In genomic region chr9:121822585-121822991, GRCm38 (mm10) we compare ENCODE assay signal across 9 mouse cellular contexts. TPM values are rescaled to one million over a fixed set of nuclear protein-coding genes. Genes with fewer than 3 reads are reported as not detected.
DNase-seq lines count a peak whose midpoint lies in the region; ATAC-seq lines count a peak whose summit lies in the region.
"Had no signal": no experiment of that assay in that cellular context is flagged by ENCODE, and none has a peak within 500 bp of the region (broad histone marks: within the 10 kb centered on the region; RNA-seq: fewer than 3 reads in every experiment).

No protein-coding gene starts in this region.

- no peak overlapping the region for H3K4me2 ChIP-seq in kidney, embryonic 16.5 days (replicated peaks; ENCODE audit: low read depth, low read length)
- H3K4me2 ChIP-seq in hindbrain, embryonic 14.5 days (replicated peaks): no peak overlapping the region
- no peak overlapping the region for H3K4me2 ChIP-seq in midbrain, embryonic 12.5 days (replicated peaks)
- H3K4me2 ChIP-seq: embryonic facial prominence, embryonic 13.5 days had no signal

- WGBS in kidney, embryonic 16.5 days: 70% methylated on average over 6 of the region's 6 CpGs
- WGBS in hindbrain, embryonic 14.5 days: 44% methylated on average over 6 of the region's 6 CpGs
- WGBS in midbrain, embryonic 12.5 days: 79% methylated on average over 6 of the region's 6 CpGs

- no peaks in the 10 kb centered on the region for H3K27me3 ChIP-seq in kidney, embryonic 16.5 days (ENCODE audit: insufficient read depth, low read length)
- H3K27me3 ChIP-seq in hindbrain, embryonic 14.5 days (ENCODE audit: control insufficient read depth, insufficient read depth, low read length): no peaks in the 10 kb centered on the region
- H3K27me3 ChIP-seq in midbrain, embryonic 12.5 days: no peaks in the 10 kb centered on the region
- H3K27me3 ChIP-seq: embryonic facial prominence, embryonic 13.5 days had no signal

- H3K4me1 ChIP-seq in kidney, embryonic 16.5 days (ENCODE audit: insufficient read depth, low read length): no peaks in the 10 kb centered on the region
- H3K4me1 ChIP-seq in hindbrain, embryonic 14.5 days (replicated peaks; ENCODE audit: control insufficient read depth, insufficient read depth, low read length): peaks cover 10% of the 10 kb centered on the region; the same call in 1 of the 2 replicates
- peaks cover 6% of the 10 kb centered on the region; the same call in 1 of the 2 replicates for H3K4me1 ChIP-seq in midbrain, embryonic 12.5 days

- ATAC-seq in kidney, embryonic 16.5 days (ENCODE audit: low FRiP score, low TSS enrichment): no peak
- ATAC-seq in hindbrain, embryonic 14.5 days (ENCODE audit: low FRiP score): peak; percentile 79
- 0 out of 2 replicates have a peak, but pooled peaks have one; percentile 12 for ATAC-seq in midbrain, embryonic 12.5 days (ENCODE audit: low FRiP score, low read depth)

- H3K9ac ChIP-seq in kidney, embryonic 16.5 days (replicated peaks; ENCODE audit: low read length): no peak overlapping the region
- H3K9ac ChIP-seq in hindbrain, embryonic 14.5 days: 0 out of 2 replicates have a peak overlapping the region, but pooled peaks have one; percentile 20
- H3K9ac ChIP-seq in midbrain, embryonic 12.5 days (replicated peaks): no peak overlapping the region
- H3K9ac ChIP-seq: embryonic facial prominence, embryonic 13.5 days had no signal

- DNase-seq in kidney, adult 11 months: peak; percentile 51
- peak; percentile 68 for DNase-seq in cerebellum, adult 9-11 months
- DNase-seq in hindbrain, embryonic 14.5 days (ENCODE audit: low spot score): peak; percentile 44
- no peak for DNase-seq in ovary, postnatal 36 days (ENCODE audit: low spot score)
- DNase-seq in spleen, postnatal 36 days (ENCODE audit: low spot score in 2 of 2): no peak
- DNase-seq in liver: no peak

- no peak overlapping the region for H3K4me3 ChIP-seq in kidney, embryonic 16.5 days (ENCODE audit: low read length)
- H3K4me3 ChIP-seq in hindbrain, embryonic 14.5 days (replicated peaks; ENCODE audit: low read length): no peak overlapping the region
- no peak overlapping the region for H3K4me3 ChIP-seq in midbrain, embryonic 12.5 days
- H3K4me3 ChIP-seq: embryonic facial prominence, embryonic 13.5 days had no signal

- H3K36me3 ChIP-seq in kidney, embryonic 16.5 days (ENCODE audit: insufficient read depth, low read length): no peaks in the 10 kb centered on the region
- no peaks in the 10 kb centered on the region for H3K36me3 ChIP-seq in hindbrain, embryonic 14.5 days (replicated peaks; ENCODE audit: control insufficient read depth, insufficient read depth)
- H3K36me3 ChIP-seq in midbrain, embryonic 12.5 days: no peaks in the 10 kb centered on the region
- H3K36me3 ChIP-seq: embryonic facial prominence, embryonic 13.5 days had no signal

- H3K27ac ChIP-seq in kidney, embryonic 16.5 days (ENCODE audit: low read length): no peak overlapping the region
- H3K27ac ChIP-seq in hindbrain, embryonic 14.5 days: peak overlapping the region; percentile 70
- H3K27ac ChIP-seq in midbrain, embryonic 12.5 days (replicated peaks): no peak overlapping the region
- H3K27ac ChIP-seq: embryonic facial prominence, embryonic 13.5 days had no signal

- H3K9me3 ChIP-seq in kidney, embryonic 16.5 days (ENCODE audit: low read length): no peaks in the 10 kb centered on the region
- H3K9me3 ChIP-seq in hindbrain, embryonic 14.5 days (ENCODE audit: control insufficient read depth, low read length): no peaks in the 10 kb centered on the region
- no peaks in the 10 kb centered on the region for H3K9me3 ChIP-seq in midbrain, embryonic 12.5 days
- H3K9me3 ChIP-seq: embryonic facial prominence, embryonic 13.5 days had no signal

RNA-seq across cellular contexts. Expression of gene Ccdc13, which starts 16.7 kb away (rescaled TPM):
- polyA plus RNA-seq in kidney, embryonic 16.5 days (2015; fragmentation: Nextera tagmentation; extraction: Ambion mirVana): 0.58 and 0.71 TPM in 2 replicates
- 1.9 and 2.2 TPM in 2 replicates for polyA plus RNA-seq in hindbrain, embryonic 14.5 days (2014; fragmentation: Nextera tagmentation; extraction: Ambion mirVana)
- 3.2 and 4.3 TPM in 2 replicates for polyA plus RNA-seq in midbrain, embryonic 12.5 days (2016; fragmentation: Nextera tagmentation; extraction: Ambion mirVana)

RNA-seq across cellular contexts. Expression of gene Hhatl, which starts 30.3 kb away (rescaled TPM):
- 0.50 and 0.56 TPM in 2 replicates for polyA plus RNA-seq in kidney, embryonic 16.5 days (2015; fragmentation: Nextera tagmentation; extraction: Ambion mirVana)
- polyA plus RNA-seq in hindbrain, embryonic 14.5 days (2014; fragmentation: Nextera tagmentation; extraction: Ambion mirVana): 0.31 TPM in 1 of 2 replicates, not detected in the other
- polyA plus RNA-seq in midbrain, embryonic 12.5 days (2016; fragmentation: Nextera tagmentation; extraction: Ambion mirVana): not detected in 2 replicates

RNA-seq across cellular contexts. Expression of gene Higd1a, which starts 35.6 kb away (rescaled TPM):
- 120 and 142 TPM in 2 replicates for polyA plus RNA-seq in kidney, embryonic 16.5 days (2015; fragmentation: Nextera tagmentation; extraction: Ambion mirVana)
- 146 and 158 TPM in 2 replicates for polyA plus RNA-seq in hindbrain, embryonic 14.5 days (2014; fragmentation: Nextera tagmentation; extraction: Ambion mirVana)
- polyA plus RNA-seq in midbrain, embryonic 12.5 days (2016; fragmentation: Nextera tagmentation; extraction: Ambion mirVana): 142 TPM in 2 replicates

RNA-seq across cellular contexts. Expression of gene Klhl40, which starts 45.2 kb away (rescaled TPM):
- 0.72 and 0.99 TPM in 2 replicates for polyA plus RNA-seq in kidney, embryonic 16.5 days (2015; fragmentation: Nextera tagmentation; extraction: Ambion mirVana)
- 1.6 and 2.3 TPM in 2 replicates for polyA plus RNA-seq in hindbrain, embryonic 14.5 days (2014; fragmentation: Nextera tagmentation; extraction: Ambion mirVana)
- polyA plus RNA-seq in midbrain, embryonic 12.5 days (2016; fragmentation: Nextera tagmentation; extraction: Ambion mirVana): 0.14 TPM in 1 of 2 replicates, not detected in the other

Comparison
In these comparisons a context has a peak if more than half of its experiments do, and no peak if none do; other contexts are left out.
1. DNase-seq: peak in kidney, adult 11 months (single experiment), cerebellum, adult 9-11 months (single experiment) and hindbrain, embryonic 14.5 days (single experiment); none in ovary, postnatal 36 days (single experiment), spleen, postnatal 36 days (0 of 2) and liver (single experiment).